Mouse (Mus musculus): ENCODE measurements at regions not wholly inside any gene's neighbourhood (a gene's known extent, or its start where the extent isn't known, plus 50 kb on each side); places are given as distances from the start of the nearest gene placed in this dataset.

GRCm38 (mm10) chr13:37517055-37517807 is 172.2 kb downstream of the Ly86 start:
- 47% methylated on average over 14 of the region's 14 CpGs for WGBS
- Histone ChIP-seq H3K27ac (no peak overlapping the region), H3K27me3 (replicated peaks) (no peaks in the 10 kb centered on the region), H3K9me3 (no peaks in the 10 kb centered on the region), H3K9ac (no peak overlapping the region), H3K36me3 (no peaks in the 10 kb centered on the region), H3K4me1 (peaks cover 15% of the 10 kb centered on the region), H3K4me2 (replicated peaks) (no peak overlapping the region), H3K4me3 (no peak overlapping the region)
- ATAC-seq (ENCODE audit: low FRiP score, low read depth), result no peak

- ATAC-seq (ENCODE audit: low FRiP score, low read depth), result no peak
Measured at GRCm38 (mm10) chr13:37519948-37520347, 174.9 kb downstream of the Ly86 start.

GRCm38 (mm10) chr13:37525097-37525726 is 180.2 kb downstream of the Ly86 start:
- no peak overlapping the region for H3K9ac ChIP-seq
- no peaks in the 10 kb centered on the region for H3K27me3 ChIP-seq (replicated peaks)
- WGBS, result 59% methylated on average over 15 of the region's 15 CpGs
- no peaks in the 10 kb centered on the region for H3K4me1 ChIP-seq
- ATAC-seq (ENCODE audit: low FRiP score, low read depth), result no peak
- no peak overlapping the region for H3K4me3 ChIP-seq
- H3K4me2 ChIP-seq (replicated peaks), result no peak overlapping the region
- no peaks in the 10 kb centered on the region for H3K9me3 ChIP-seq
- no peak overlapping the region for H3K27ac ChIP-seq
- no peaks in the 10 kb centered on the region for H3K36me3 ChIP-seq

More at GRCm38 (mm10) chr13:37519948-37520347, 174.9 kb downstream of the Ly86 start:
- H3K4me3 ChIP-seq, result no peak overlapping the region
- H3K27ac ChIP-seq, result no peak overlapping the region
- no peaks in the 10 kb centered on the region for H3K9me3 ChIP-seq
- no peaks in the 10 kb centered on the region for H3K27me3 ChIP-seq (replicated peaks)
- no peaks in the 10 kb centered on the region for H3K36me3 ChIP-seq
- H3K9ac ChIP-seq, result no peak overlapping the region
- 74% methylated on average over 3 of the region's 3 CpGs for WGBS
- peaks cover 2% of the 10 kb centered on the region; the same call in 1 of the 2 replicates for H3K4me1 ChIP-seq
- H3K4me2 ChIP-seq (replicated peaks), result no peak overlapping the region

- Histone ChIP-seq H3K9ac (no peak overlapping the region), H3K4me1 (no peaks in the 10 kb centered on the region), H3K36me3 (no peaks in the 10 kb centered on the region), H3K27me3 (replicated peaks) (no peaks in the 10 kb centered on the region), H3K4me2 (replicated peaks) (no peak overlapping the region), H3K4me3 (no peak overlapping the region), H3K27ac (no peak overlapping the region), H3K9me3 (no peaks in the 10 kb centered on the region)
- 91% methylated on average over 8 of the region's 8 CpGs for WGBS
- ATAC-seq (ENCODE audit: low FRiP score, low read depth), result no peak
Measured at GRCm38 (mm10) chr13:37526102-37526501, 181.1 kb downstream of the Ly86 start.

GRCm38 (mm10) chr13:37528380-37528779 is 183.4 kb downstream of the Ly86 start:
- no peaks in the 10 kb centered on the region for H3K4me1 ChIP-seq
- no peak for ATAC-seq (ENCODE audit: low FRiP score, low read depth)
- H3K9me3 ChIP-seq, result no peaks in the 10 kb centered on the region
- no peak overlapping the region for H3K9ac ChIP-seq
- 57% methylated on average over 9 of the region's 9 CpGs for WGBS
- no peaks in the 10 kb centered on the region for H3K36me3 ChIP-seq
- no peaks in the 10 kb centered on the region for H3K27me3 ChIP-seq (replicated peaks)
- H3K27ac ChIP-seq, result no peak overlapping the region
- no peak overlapping the region for H3K4me3 ChIP-seq
- H3K4me2 ChIP-seq (replicated peaks), result no peak overlapping the region

- Histone ChIP-seq H3K4me1 (no peaks in the 10 kb centered on the region), H3K36me3 (no peaks in the 10 kb centered on the region), H3K27ac (no peak overlapping the region), H3K27me3 (replicated peaks) (no peaks in the 10 kb centered on the region), H3K9ac (no peak overlapping the region), H3K9me3 (no peaks in the 10 kb centered on the region), H3K4me3 (no peak overlapping the region), H3K4me2 (replicated peaks) (no peak overlapping the region)
- WGBS, result 81% methylated on average over 7 of the region's 7 CpGs
- no peak for ATAC-seq (ENCODE audit: low FRiP score, low read depth)
Measured at GRCm38 (mm10) chr13:37528876-37529275, 183.9 kb downstream of the Ly86 start.

- no peak overlapping the region for H3K4me2 ChIP-seq (replicated peaks)
- WGBS, result 68% methylated on average over 8 of the region's 8 CpGs
- no peak overlapping the region for H3K4me3 ChIP-seq
- no peak for ATAC-seq (ENCODE audit: low FRiP score, low read depth)
- no peaks in the 10 kb centered on the region for H3K9me3 ChIP-seq
- H3K27me3 ChIP-seq (replicated peaks), result no peaks in the 10 kb centered on the region
- H3K9ac ChIP-seq, result no peak overlapping the region
- H3K27ac ChIP-seq, result no peak overlapping the region
- H3K36me3 ChIP-seq, result no peaks in the 10 kb centered on the region
- H3K4me1 ChIP-seq, result no peaks in the 10 kb centered on the region
Measured at GRCm38 (mm10) chr13:37531512-37532183, 186.6 kb downstream of the Ly86 start.

- no peak for ATAC-seq (ENCODE audit: low FRiP score, low read depth)
- no peaks in the 10 kb centered on the region for H3K27me3 ChIP-seq (replicated peaks)
- no peaks in the 10 kb centered on the region for H3K36me3 ChIP-seq
- H3K4me1 ChIP-seq, result no peaks in the 10 kb centered on the region
- no peak overlapping the region for H3K27ac ChIP-seq
- no peak overlapping the region for H3K4me3 ChIP-seq
- no peak overlapping the region for H3K4me2 ChIP-seq (replicated peaks)
- H3K9ac ChIP-seq, result no peak overlapping the region
- H3K9me3 ChIP-seq, result no peaks in the 10 kb centered on the region
- WGBS, result 74% methylated on average over 7 of the region's 7 CpGs
Measured at GRCm38 (mm10) chr13:37532596-37533170, 187.7 kb downstream of the Ly86 start.

- no peak overlapping the region for H3K4me2 ChIP-seq (replicated peaks)
- WGBS, result 87% methylated on average over 4 of the region's 4 CpGs
- no peaks in the 10 kb centered on the region for H3K4me1 ChIP-seq
- H3K36me3 ChIP-seq, result no peaks in the 10 kb centered on the region
- H3K4me3 ChIP-seq, result no peak overlapping the region
- H3K27me3 ChIP-seq (replicated peaks), result no peaks in the 10 kb centered on the region
- H3K27ac ChIP-seq, result no peak overlapping the region
- no peak overlapping the region for H3K9ac ChIP-seq
- ATAC-seq (ENCODE audit: low FRiP score, low read depth), result no peak
- H3K9me3 ChIP-seq, result no peaks in the 10 kb centered on the region
Measured at GRCm38 (mm10) chr13:37533851-37534250, 188.8 kb downstream of the Ly86 start.

- Histone ChIP-seq H3K4me3 (no peak overlapping the region), H3K4me2 (replicated peaks) (no peak overlapping the region), H3K4me1 (peaks cover 8% of the 10 kb centered on the region; the same call in 1 of the 2 replicates), H3K27me3 (replicated peaks) (no peaks in the 10 kb centered on the region), H3K27ac (no peak overlapping the region), H3K36me3 (no peaks in the 10 kb centered on the region), H3K9ac (no peak overlapping the region), H3K9me3 (no peaks in the 10 kb centered on the region)
- no peak for ATAC-seq (ENCODE audit: low FRiP score, low read depth)
- WGBS, result 83% methylated on average over 6 of the region's 6 CpGs
Measured at GRCm38 (mm10) chr13:37537330-37537729, 192.3 kb downstream of the Ly86 start.

- H3K4me2 ChIP-seq (replicated peaks), result no peak overlapping the region
- H3K27ac ChIP-seq, result no peak overlapping the region
- H3K4me3 ChIP-seq, result no peak overlapping the region
- no peaks in the 10 kb centered on the region for H3K9me3 ChIP-seq
- H3K9ac ChIP-seq, result no peak overlapping the region
- no peak for ATAC-seq (ENCODE audit: low FRiP score, low read depth)
- H3K36me3 ChIP-seq, result no peaks in the 10 kb centered on the region
- peaks cover 8% of the 10 kb centered on the region; the same call in 1 of the 2 replicates for H3K4me1 ChIP-seq
- WGBS, result 79% methylated on average over 6 of the region's 6 CpGs
- H3K27me3 ChIP-seq (replicated peaks), result no peaks in the 10 kb centered on the region
Measured at GRCm38 (mm10) chr13:37537793-37538192, 192.8 kb downstream of the Ly86 start.

GRCm38 (mm10) chr13:37540980-37541531 is 196.0 kb downstream of the Ly86 start:
- Histone ChIP-seq H3K36me3 (no peaks in the 10 kb centered on the region), H3K27ac (no peak overlapping the region), H3K27me3 (replicated peaks) (no peaks in the 10 kb centered on the region), H3K4me3 (no peak overlapping the region), H3K4me2 (replicated peaks) (no peak overlapping the region), H3K9ac (no peak overlapping the region), H3K9me3 (no peaks in the 10 kb centered on the region), H3K4me1 (peaks cover 8% of the 10 kb centered on the region; the same call in 1 of the 2 replicates)
- ATAC-seq (ENCODE audit: low FRiP score, low read depth), result no peak
- 7% methylated on average over 4 of the region's 5 CpGs for WGBS

Data from neural tube, embryonic 12.5 days (tissue).